Mouse (Mus musculus) neutrophil, adult 83 days (primary cell): ENCODE measurements around the gene Tox2. TPM values are rescaled to one million over a fixed set of nuclear protein-coding genes. Genes with fewer than 3 reads are reported as not detected.

Source experiments
- total RNA-seq, 2 experiments: library from RNA; stranded (reverse); gene quantifications; one replicate each; pipeline ENCODE4 v1.2.4; 2023

The Tox2 gene
- total RNA-seq = not detected

DNA sequence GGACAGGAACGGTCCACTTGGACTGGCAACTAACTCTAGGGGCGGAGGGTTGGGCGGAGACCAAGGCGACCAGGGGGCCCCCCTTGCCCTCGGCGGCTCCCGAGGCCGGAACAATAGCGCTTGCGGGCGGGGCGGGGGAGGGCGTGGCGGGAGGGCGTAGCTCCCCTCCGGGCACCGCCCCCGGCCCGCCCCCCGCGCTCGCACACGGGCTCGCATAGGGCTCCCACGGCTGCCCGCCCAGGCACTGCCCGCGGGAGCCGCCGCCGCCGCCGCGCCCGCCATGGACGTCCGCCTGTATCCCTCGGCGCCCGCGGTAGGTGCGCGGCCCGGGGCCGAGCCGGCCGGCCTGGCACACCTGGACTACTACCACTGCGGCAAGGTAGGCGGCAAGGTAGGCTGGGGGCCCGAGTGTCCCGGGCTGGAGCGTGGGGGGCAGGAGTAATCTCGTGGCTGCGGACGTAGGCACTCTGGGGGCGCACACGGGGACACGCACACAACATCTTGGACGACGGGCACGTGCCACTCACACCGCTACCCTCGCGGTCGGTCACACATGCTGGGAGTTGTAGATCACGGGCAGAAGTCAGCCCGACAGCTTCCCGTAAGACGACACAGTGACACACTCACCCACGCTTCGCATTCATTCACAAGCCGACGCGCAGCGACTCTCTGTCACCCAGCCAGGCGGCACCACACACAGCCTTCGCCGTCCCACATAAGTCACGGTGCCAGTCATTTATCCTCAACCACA lies at the start of gene Tox2:
Gene Tox2 (plus strand): TSS at position 242 of the 751 bp plus-strand sequence.

Other genes with a start within 250 kb of the Tox2 start
- gene Sgk2, start 215.8 kb upstream of the Tox2 start, total RNA-seq = not detected
- gene Ift52, start 185.8 kb upstream of the Tox2 start, total RNA-seq = 10 to 100 TPM; 20.7 to 20.8 TPM
- 10 to 100 TPM; 34.4 to 35.3 TPM for gene Mybl2, start 148.4 kb upstream of the Tox2 start, total RNA-seq
- not detected for gene Gtsf1l, start 115.3 kb upstream of the Tox2 start, total RNA-seq
- under 1 TPM in 1 of 2 experiments, not detected in 1; 0.15 TPM for gene Jph2, start 194.9 kb downstream of the Tox2 start, total RNA-seq
- gene Oser1, start 221.6 kb downstream of the Tox2 start, total RNA-seq = 10 to 100 TPM; 66.5 to 74.8 TPM
- gene Gdap1l1, start 235.4 kb downstream of the Tox2 start, total RNA-seq = not detected